Mouse (Mus musculus) erythroblast, embryonic 14.5 days (primary cell): ENCODE measurements around the gene Kif1b.

ENCODE experiments used
- GATA1 ChIP-seq: IDR thresholded peaks from 2 replicates; pipeline ENCODE4 v1.6.1; 2012; ENCODE audit warnings: low read length, inconsistent platforms, mixed read lengths
- TAL1 ChIP-seq: IDR thresholded peaks from 3 replicates; pipeline ENCODE4 v1.6.1; 2012; ENCODE audit warnings: low read length, inconsistent platforms, mixed read lengths

DNA sequence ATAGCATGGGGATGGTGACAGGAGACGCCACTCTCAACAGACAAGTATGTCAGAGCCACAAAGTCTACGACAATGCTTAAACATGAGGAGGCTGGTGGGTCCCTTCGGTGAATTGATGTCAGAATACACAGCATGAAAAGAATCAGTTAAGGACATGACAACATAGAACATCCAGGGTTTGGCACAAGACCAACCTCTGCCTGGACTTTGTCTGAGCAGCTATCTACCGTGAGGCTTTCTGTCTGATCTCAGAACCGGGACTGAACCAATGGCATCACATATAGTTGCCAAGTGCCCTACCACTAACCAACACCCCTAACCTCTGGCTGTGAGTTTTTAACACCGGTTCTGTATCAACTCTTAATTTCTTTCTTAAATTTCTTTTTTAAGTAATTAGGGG, 130.8 kb downstream of the Kif1b start:
- TF ChIP-seq GATA1 (no peak), TAL1 (no peak)
